Mouse (Mus musculus) right cerebral cortex, postnatal 4 days (tissue): ENCODE results near the gene Ddx58.

Source experiments
- DNase-seq: peaks from one replicate; pipeline ENCODE4 v3.0.0-alpha.2; 2022

Gene Ddx58

DNA sequence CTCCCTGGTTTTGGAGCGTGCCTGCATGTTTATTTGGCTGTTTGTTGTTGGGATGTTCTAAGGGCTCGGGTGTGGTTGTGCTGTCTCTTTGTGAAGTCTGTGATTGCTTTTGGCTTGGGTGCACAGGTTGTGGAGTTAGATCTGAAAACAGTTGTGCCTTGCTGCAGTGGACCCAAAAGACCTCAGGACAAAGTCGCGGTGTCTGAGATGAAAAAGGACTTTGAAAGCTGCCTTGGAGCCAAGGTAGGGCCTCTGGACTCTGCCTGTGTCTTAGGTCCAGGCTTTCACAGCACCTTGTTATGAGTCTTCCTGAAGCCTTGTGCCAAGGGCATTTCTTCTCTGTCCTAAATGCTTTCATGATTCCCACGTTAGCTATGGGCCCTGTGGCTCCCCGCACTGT is 59.6 kb downstream of the Ddx58 start:
- DNase-seq: no peak

DNA sequence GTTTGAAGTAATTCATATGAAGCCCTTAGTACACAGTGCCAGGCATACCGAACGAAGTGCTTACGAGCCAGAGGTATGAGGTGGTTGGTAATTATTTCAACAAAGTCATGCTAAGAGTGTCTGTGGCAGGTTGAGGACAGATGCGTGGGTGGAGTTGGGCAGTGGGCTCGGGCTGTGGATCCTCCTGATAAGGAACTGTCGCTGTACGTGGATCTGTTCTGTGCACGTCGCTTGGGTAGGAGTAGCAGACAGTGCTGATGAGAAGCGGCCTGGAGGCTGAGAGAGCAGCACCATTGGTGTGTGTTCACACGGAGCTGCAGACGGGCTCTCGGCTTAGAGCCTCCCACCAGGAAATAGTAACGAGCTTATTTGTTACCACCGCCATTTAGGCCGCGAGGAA is 61.0 kb downstream of the Ddx58 start:
- DNase-seq: no peak

DNA sequence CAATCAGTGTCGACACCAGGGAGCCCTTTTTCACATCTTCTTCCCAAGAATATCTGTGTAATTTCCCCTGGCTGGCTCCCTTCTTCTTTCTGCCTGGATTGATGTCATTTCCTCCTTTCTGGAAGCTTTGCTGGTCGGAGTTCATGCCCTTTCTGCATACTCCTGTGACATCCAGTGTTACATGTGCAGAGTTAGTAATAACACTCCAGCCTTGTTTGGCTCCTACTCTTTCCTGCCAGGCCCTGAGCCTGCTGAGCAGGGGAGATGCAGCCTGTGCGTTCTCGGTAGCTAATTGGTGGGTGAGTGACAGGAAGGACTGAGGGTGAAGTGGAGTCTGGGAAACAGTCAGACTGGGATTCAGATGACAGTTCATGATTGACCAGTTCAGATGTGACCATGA is 65.3 kb downstream of the Ddx58 start:
- DNase-seq: no peak

DNA sequence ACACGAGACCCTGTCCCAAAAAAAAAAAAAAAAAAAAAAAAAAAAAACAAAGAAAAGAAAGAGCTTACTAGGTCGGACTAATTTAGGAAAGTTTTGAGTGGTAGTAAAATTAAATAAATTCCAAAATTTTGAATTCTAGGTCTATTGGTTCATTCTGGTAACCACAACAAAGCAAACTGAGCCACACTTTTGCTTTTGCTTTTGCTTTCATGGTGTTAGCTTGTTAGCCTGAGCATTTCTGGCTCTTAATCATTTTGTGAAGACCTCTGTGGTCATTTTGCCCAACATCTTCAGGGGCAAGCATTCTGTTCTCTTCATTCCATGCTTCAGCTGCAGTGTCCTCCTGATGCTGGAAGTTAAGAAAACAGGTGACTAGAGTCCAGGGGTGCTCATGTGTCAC is 67.3 kb downstream of the Ddx58 start:
- DNase-seq: no peak

DNA sequence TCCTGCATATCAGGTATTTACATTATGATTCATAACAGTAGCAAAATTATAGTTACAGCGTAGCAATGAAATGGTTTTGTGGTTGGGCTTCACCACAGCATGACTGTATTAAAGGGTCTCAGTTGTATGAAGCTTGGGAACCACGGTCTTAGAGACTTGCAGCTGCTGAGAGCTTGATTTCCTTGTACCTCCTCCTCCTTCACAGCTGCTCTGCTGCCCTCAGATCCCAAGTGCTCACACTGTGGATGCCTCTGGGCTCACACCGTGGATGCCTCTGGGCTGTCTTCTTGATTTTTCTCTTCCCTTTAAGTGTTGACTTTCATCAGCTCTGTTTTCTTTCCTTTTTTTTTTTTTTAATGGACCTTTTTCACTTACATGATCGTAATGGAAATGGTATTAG is 68.2 kb downstream of the Ddx58 start:
- no peak for DNase-seq

DNA sequence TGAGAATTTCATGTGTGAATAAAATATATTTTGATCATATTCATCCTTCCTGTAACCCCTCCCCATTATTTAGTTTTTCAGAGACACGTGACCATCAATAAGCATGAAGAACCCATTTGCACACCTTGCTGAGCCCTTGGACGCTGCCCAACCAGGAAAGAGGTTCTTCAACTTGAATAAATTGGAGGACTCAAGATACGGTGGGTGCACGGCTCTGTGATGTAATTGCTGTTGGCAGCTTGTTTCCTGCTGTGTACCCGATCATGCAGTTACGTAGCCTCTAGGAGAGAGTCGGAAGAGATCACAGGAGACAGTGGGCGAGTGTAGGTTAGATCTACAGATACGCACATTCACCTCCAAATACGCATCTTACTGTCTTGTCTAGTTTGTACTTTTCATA is 76.0 kb downstream of the Ddx58 start:
- no peak for DNase-seq

DNA sequence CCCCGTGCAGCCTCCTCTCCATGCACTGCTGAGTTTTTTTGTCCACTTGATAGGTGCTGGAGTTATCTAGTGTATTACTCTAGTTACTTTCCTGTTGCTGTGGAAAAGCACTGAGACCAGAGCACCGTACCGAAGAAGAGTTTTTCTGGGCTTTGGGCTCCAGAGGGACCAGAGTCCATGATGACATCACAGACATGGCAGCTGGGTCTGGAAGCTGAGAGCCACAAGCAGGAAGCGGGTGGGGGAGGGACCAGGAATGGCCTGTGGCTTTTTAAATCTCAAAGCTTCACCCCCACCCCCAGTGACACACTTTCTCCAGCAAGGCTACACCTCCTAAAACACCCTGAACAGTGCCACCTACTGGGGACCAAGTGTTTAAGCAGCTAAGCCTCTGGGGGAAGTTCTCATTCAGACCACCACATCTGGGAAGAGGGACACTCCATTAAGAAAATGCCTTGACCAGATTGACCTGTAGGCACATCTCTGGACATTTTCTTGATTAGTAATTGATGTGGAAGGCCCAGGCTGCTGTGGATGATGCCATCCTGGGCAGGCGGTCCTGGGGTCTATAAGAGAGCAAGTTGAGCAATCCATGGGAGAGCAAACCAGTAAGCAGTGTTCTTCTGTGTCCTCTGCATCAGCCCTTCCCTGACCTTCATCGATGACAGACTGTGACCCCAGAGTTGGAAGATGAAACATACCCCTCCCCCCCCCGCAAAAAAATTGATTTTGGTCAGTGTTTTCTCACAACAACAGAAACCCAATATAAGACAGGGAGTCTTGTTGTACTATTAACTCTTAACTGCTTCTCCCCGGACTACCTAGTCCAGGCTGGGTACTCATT is 78.8 kb downstream of the Ddx58 start:
- no peak for DNase-seq

DNA sequence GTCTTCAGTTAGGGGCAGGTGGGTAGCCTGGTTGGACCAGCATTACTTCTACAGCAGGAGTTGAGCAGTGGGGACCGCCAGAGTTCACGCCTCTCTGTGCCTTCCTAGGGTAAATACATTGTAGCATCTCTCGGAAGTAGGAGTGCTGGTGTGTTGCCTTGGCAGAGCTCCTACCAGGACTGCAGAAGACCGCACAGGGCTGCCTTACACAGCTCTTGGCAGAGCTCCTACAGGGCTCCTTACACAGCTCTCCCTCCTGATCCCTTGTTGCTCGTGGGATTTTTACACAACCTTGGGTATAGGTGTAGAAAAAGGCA is 81.4 kb downstream of the Ddx58 start:
- no peak for DNase-seq

DNA sequence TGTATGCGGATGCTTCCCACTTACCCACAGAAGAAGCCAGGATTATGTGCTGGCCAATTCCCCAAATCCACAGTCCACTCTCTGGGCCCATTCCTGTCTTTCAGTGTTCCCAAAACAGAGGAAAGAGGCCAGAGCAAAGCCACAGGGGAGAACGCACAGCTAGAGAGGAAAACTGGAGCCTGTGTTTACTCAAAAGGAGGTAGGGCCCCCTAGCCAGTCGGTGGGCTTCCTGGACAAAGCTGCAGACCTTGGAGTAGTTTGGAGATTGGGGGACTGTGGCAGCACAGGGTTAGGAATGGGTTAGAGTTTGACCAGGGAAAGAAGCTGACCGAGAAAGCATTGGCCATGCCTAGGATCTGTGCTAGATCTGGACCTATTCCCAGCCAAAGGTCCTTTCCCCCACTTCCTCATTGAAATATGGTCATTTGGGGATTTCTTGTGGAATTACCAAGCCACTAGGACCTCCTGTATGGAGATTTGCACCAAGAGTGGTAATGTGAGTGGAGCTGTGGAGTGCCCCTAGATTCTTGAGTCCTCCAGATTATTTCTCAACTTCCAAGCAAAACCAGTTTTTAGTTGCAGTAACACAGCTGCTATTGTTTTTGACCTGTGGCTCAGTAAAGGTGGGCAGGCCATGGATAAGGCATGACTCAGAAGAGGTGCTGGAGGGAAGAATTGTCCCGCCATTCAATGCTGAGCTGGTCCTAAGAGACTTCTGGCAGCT is 82.0 kb downstream of the Ddx58 start:
- DNase-seq: no peak

DNA sequence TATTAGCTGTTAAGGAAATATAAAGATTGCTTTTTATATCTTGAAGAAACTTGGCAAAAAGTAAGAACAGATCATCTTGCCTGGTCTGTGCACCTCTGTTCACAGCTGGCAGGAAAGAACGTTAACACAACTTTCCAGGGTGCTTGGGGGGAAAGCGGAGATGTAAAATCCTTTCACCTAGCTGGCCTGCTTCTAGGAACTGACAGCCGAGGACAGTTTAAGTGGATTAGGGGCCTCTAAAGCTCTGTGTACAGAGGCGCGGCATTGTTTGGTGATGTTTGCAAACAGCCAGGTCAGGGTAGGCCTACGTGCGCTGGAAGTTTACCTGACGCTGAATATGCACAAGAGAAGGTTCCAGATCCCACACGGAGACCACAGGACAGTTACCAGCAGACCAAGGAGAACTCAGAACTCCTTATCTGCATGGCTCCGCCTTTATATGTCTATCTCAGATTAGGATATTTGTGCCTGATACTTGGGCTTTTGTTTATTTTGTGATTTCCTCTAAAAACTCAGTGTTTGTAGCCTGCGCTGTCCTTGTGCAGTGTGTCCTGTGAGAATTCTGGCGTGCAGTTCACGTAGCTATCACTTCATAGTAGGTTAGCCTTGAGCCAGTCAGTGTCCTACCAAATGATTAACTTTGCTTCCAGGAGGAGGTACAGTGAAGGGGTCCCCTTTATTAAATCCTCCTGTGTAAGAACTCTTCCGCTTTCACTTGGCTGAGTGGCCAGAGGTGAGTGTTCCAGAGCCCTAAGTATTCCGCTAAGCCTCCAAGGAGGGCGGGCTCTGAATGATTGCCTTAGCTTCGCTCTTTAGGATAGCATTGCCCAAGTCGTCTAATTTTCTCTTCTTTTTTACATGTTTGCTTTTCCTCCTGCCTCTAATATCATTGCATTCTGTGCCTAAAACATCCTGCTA is 82.8 kb downstream of the Ddx58 start:
- no peak for DNase-seq

DNA sequence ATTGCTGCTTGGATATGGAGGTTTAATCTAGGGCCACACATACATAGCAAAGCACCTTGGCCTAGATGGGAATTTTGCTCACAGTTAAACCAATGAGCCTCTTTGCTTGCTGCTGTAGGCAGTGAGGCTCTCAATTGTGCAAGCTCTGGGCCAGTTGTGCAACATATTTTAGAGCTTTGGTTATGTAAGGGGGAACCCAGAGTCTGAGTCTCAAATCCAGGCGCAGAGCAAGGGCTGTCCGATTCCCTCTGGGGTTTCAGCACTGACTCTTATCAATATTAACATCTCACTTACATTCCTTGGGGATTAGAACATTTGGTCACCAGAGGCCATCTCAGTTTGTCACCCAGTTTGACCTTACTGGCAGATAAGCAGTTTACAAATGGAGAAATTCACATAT is 83.5 kb downstream of the Ddx58 start:
- no peak for DNase-seq

DNA sequence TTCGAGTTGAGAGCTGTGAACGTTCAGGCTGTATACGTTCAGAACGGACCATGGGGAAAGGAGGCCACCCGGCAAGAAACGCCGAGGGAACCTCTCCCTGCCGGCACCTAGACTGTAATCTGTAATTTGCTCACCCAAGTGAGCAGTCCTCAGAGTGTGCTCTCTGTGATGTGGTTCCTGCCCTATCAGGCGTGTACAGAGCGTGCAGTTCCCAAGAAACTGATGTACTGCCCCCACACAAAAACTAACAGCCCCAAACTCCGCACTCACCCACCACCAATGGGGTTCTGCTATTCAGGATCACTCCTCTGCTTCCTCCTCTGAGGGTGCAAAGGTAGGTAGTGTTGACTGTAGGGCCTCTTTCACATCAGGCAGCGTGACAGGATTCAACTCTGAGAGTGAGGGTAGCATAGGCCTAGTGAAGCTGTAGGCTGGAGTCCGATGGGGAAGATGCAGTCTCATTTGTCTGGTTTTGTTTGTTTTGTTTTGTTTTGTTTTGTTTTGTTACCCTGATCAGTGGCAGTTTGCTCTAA is 84.1 kb downstream of the Ddx58 start:
- DNase-seq: no peak

DNA sequence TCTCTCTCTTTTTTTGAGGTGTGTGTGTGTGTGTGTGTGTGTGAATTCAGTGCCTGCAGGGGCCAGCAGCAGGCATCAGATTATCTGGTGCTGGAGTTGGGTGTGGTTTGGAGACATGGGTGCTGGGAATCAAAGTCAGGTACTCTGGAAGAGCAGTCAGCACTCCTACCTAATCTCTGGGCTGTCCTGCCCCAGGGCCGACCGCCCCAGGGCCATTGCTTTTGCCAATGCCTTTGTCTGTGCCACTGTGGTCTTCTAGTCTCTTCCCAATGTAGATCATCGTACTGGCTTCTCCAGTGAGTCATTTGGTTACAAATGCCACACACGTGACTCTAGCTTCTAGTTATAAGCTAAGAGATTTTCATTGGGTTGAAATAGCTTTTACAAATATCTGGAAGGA is 84.9 kb downstream of the Ddx58 start:
- no peak for DNase-seq
